Mouse (Mus musculus): Measurements from ENCODE around the gene Folr1. TPM values are rescaled to one million over a fixed set of nuclear protein-coding genes. Genes with fewer than 3 reads are reported as not detected.

The Folr1 gene
- polyA plus RNA-seq, 1 experiment = 0.67 TPM

- TF ChIP-seq CEBPB (IDR thresholded peaks at IDR 0.05; ENCODE audit: low read depth) (no peak), CTCF (IDR thresholded peaks at IDR 0.05; ENCODE audit: control insufficient read depth, insufficient read depth, insufficient read length) (no peak), USF1 (IDR thresholded peaks at IDR 0.05; ENCODE audit: low read depth) (no peak), MAX (IDR thresholded peaks at IDR 0.05) (no peak), FOSL1 (IDR thresholded peaks at IDR 0.05; ENCODE audit: insufficient read depth, low read length, poor library complexity, severe bottlenecking) (no peak), MYOG (IDR thresholded peaks at IDR 0.05; ENCODE audit: control insufficient read depth, extremely low read depth, insufficient read length) (no peak), MYOD1 (IDR thresholded peaks at IDR 0.05; ENCODE audit: control insufficient read depth, insufficient read length, low read depth) (no peak)
- Histone ChIP-seq H3K36me3 (ENCODE audit: control insufficient read depth, insufficient read depth) (no peaks in the 10 kb centered on the region), H3ac (ENCODE audit: control insufficient read depth, insufficient read length, low read depth) (no peak overlapping the region), H3K27me3 (ENCODE audit: control insufficient read depth, insufficient read depth, insufficient read length) (no peaks in the 10 kb centered on the region), H3K79me2 (ENCODE audit: control insufficient read depth, insufficient read depth) (no peaks in the 10 kb centered on the region), H3K4me3 (ENCODE audit: insufficient read depth, poor library complexity, severe bottlenecking) (no peak overlapping the region), H3K79me3 (ENCODE audit: low read depth) (no peaks in the 10 kb centered on the region)
Measured at GRCm38 (mm10) chr7:101868241-101869162, 2.1 kb downstream of the Folr1 start.

- H3K79me3 ChIP-seq (ENCODE audit: low read depth) = no peaks in the 10 kb centered on the region
- TF ChIP-seq CEBPB (IDR thresholded peaks at IDR 0.05; ENCODE audit: low read depth) = no peak
- TF ChIP-seq MYOG (IDR thresholded peaks at IDR 0.05; ENCODE audit: control insufficient read depth, extremely low read depth, insufficient read length) = no peak
- TF ChIP-seq FOSL1 (IDR thresholded peaks at IDR 0.05; ENCODE audit: insufficient read depth, low read length, poor library complexity, severe bottlenecking) = no peak
- TF ChIP-seq CTCF (IDR thresholded peaks at IDR 0.05; ENCODE audit: control insufficient read depth, insufficient read depth, insufficient read length) = no peak
- no peak for TF ChIP-seq USF1 (IDR thresholded peaks at IDR 0.05; ENCODE audit: low read depth)
- no peak for TF ChIP-seq MYOD1 (IDR thresholded peaks at IDR 0.05; ENCODE audit: control insufficient read depth, insufficient read length, low read depth)
- no peak for TF ChIP-seq MAX (IDR thresholded peaks at IDR 0.05)
- H3ac ChIP-seq (ENCODE audit: control insufficient read depth, insufficient read length, low read depth) = no peak overlapping the region
- no peaks in the 10 kb centered on the region for H3K79me2 ChIP-seq (ENCODE audit: control insufficient read depth, insufficient read depth)
- no peaks in the 10 kb centered on the region for H3K36me3 ChIP-seq (ENCODE audit: control insufficient read depth, insufficient read depth)
- no peaks in the 10 kb centered on the region for H3K27me3 ChIP-seq (ENCODE audit: control insufficient read depth, insufficient read depth, insufficient read length)
- H3K4me3 ChIP-seq (ENCODE audit: insufficient read depth, poor library complexity, severe bottlenecking) = no peak overlapping the region
Measured at GRCm38 (mm10) chr7:101867482-101867881, 3.1 kb downstream of the Folr1 start.

GRCm38 (mm10) chr7:101866491-101867265 lies 3.9 kb downstream of the Folr1 start:
- no peaks in the 10 kb centered on the region for H3K79me3 ChIP-seq (ENCODE audit: low read depth)

GRCm38 (mm10) chr7:101863415-101863814 lies 7.2 kb downstream of the Folr1 start, which contains the start of gene Anapc15:
Gene Anapc15 (plus strand): TSS chr7:101863715.
- Histone ChIP-seq H3K36me3 (ENCODE audit: control insufficient read depth, insufficient read depth) (no peaks in the 10 kb centered on the region), H3K4me3 (ENCODE audit: insufficient read depth, poor library complexity, severe bottlenecking) (no peak within 1 kb of the TSS), H3ac (ENCODE audit: control insufficient read depth, insufficient read length, low read depth) (no peak within 1 kb of the TSS), H3K79me3 (ENCODE audit: low read depth) (no peaks in the 10 kb centered on the region), H3K79me2 (ENCODE audit: control insufficient read depth, insufficient read depth) (no peaks in the 10 kb centered on the region), H3K27me3 (ENCODE audit: control insufficient read depth, insufficient read depth, insufficient read length) (no peaks in the 10 kb centered on the region)
- TF ChIP-seq CTCF (IDR thresholded peaks at IDR 0.05; ENCODE audit: control insufficient read depth, insufficient read depth, insufficient read length) = no peak
- no peak for TF ChIP-seq CEBPB (IDR thresholded peaks at IDR 0.05; ENCODE audit: low read depth)
- no peak for TF ChIP-seq MYOG (IDR thresholded peaks at IDR 0.05; ENCODE audit: control insufficient read depth, extremely low read depth, insufficient read length)
- TF ChIP-seq FOSL1 (IDR thresholded peaks at IDR 0.05; ENCODE audit: insufficient read depth, low read length, poor library complexity, severe bottlenecking) = no peak
- TF ChIP-seq MYOD1 (IDR thresholded peaks at IDR 0.05; ENCODE audit: control insufficient read depth, insufficient read length, low read depth) = no peak
- TF ChIP-seq MAX (IDR thresholded peaks at IDR 0.05) = no peak
- no peak for TF ChIP-seq USF1 (IDR thresholded peaks at IDR 0.05; ENCODE audit: low read depth)

More at GRCm38 (mm10) chr7:101866491-101867265, 3.9 kb downstream of the Folr1 start:
- Histone ChIP-seq H3K79me2 (ENCODE audit: control insufficient read depth, insufficient read depth) (no peaks in the 10 kb centered on the region), H3K27me3 (ENCODE audit: control insufficient read depth, insufficient read depth, insufficient read length) (no peaks in the 10 kb centered on the region), H3K4me3 (ENCODE audit: insufficient read depth, poor library complexity, severe bottlenecking) (no peak overlapping the region), H3K36me3 (ENCODE audit: control insufficient read depth, insufficient read depth) (no peaks in the 10 kb centered on the region), H3ac (ENCODE audit: control insufficient read depth, insufficient read length, low read depth) (no peak overlapping the region)
- TF ChIP-seq CTCF (IDR thresholded peaks at IDR 0.05; ENCODE audit: control insufficient read depth, insufficient read depth, insufficient read length) (no peak), MAX (IDR thresholded peaks at IDR 0.05) (no peak), FOSL1 (IDR thresholded peaks at IDR 0.05; ENCODE audit: insufficient read depth, low read length, poor library complexity, severe bottlenecking) (no peak), USF1 (IDR thresholded peaks at IDR 0.05; ENCODE audit: low read depth) (no peak), MYOD1 (IDR thresholded peaks at IDR 0.05; ENCODE audit: control insufficient read depth, insufficient read length, low read depth) (no peak), CEBPB (IDR thresholded peaks at IDR 0.05; ENCODE audit: low read depth) (no peak), MYOG (IDR thresholded peaks at IDR 0.05; ENCODE audit: control insufficient read depth, extremely low read depth, insufficient read length) (no peak)

GRCm38 (mm10) chr7:101862291-101862690 lies 8.3 kb downstream of the Folr1 start:
- H3K36me3 ChIP-seq (ENCODE audit: control insufficient read depth, insufficient read depth) = no peaks in the 10 kb centered on the region
- no peak overlapping the region for H3ac ChIP-seq (ENCODE audit: control insufficient read depth, insufficient read length, low read depth)
- TF ChIP-seq USF1 (IDR thresholded peaks at IDR 0.05; ENCODE audit: low read depth) = no peak
- no peaks in the 10 kb centered on the region for H3K27me3 ChIP-seq (ENCODE audit: control insufficient read depth, insufficient read depth, insufficient read length)
- H3K4me3 ChIP-seq (ENCODE audit: insufficient read depth, poor library complexity, severe bottlenecking) = no peak overlapping the region
- H3K79me3 ChIP-seq (ENCODE audit: low read depth) = no peaks in the 10 kb centered on the region
- no peaks in the 10 kb centered on the region for H3K79me2 ChIP-seq (ENCODE audit: control insufficient read depth, insufficient read depth)
